Mouse (Mus musculus): Measurements from ENCODE around the gene Slc8a2.

DNA sequence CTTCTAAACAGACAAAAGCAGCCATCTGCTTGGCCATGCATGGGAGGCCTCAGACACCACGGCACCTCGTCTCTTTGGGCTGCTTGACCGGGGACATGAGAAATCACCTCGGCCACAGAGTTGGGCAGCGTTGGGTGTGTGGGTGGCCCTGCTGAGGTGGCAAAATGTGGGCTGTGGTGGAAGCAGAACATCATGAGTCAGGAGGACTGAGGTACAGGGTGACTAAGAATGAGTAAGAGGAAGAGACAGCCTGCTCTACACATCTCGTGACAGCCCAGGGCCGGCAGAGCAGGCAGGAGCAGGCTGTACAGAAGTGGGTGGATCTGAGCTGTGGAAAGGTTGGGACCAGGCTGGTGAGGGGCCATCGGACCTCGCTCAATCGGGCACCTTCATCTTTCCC lies 77.9 kb downstream of the Slc8a2 start:
- TF ChIP-seq POLR2A (IDR thresholded peaks at IDR 0.05; ENCODE audit: borderline replicate concordance, low read depth, low read length) (no peak), CTCF (IDR thresholded peaks at IDR 0.05; ENCODE audit: low read depth, low read length) (no peak)
